Mouse (Mus musculus) right cerebral cortex, adult 18-20 months (tissue): ENCODE measurements at regions not wholly inside any gene's neighbourhood (a gene's known extent, or its start where the extent isn't known, plus 50 kb on each side); places are given as distances from the start of the nearest gene placed in this dataset.

Source experiments
- DNase-seq: peaks from one replicate; pipeline ENCODE4 v3.0.0; 2022; ENCODE audit warnings: mixed read lengths

- DNase-seq: no peak
Observed at GRCm38 (mm10) chr15:61127971-61128370, 205.2 kb upstream of the A1bg start.

GRCm38 (mm10) chr15:61127130-61127529 is 204.3 kb upstream of the A1bg start:
- no peak for DNase-seq

- no peak for DNase-seq
Observed at GRCm38 (mm10) chr15:61116912-61117311, 194.1 kb upstream of the A1bg start.

GRCm38 (mm10) chr15:61109429-61110128 is 186.8 kb upstream of the A1bg start:
- no peak for DNase-seq

GRCm38 (mm10) chr15:61108957-61109356 is 186.1 kb upstream of the A1bg start:
- no peak for DNase-seq

- peak; percentile 34 for DNase-seq
Observed at GRCm38 (mm10) chr15:61102421-61103412, 179.9 kb upstream of the A1bg start.

- DNase-seq: no peak
Observed at GRCm38 (mm10) chr15:61100807-61101206, 178.0 kb upstream of the A1bg start.

GRCm38 (mm10) chr15:61098968-61099367 is 176.2 kb upstream of the A1bg start:
- no peak for DNase-seq

GRCm38 (mm10) chr15:61098519-61098918 is 175.7 kb upstream of the A1bg start:
- DNase-seq: no peak

- DNase-seq: no peak
Observed at GRCm38 (mm10) chr15:61096021-61096781, 173.4 kb upstream of the A1bg start.

GRCm38 (mm10) chr15:61055017-61055609 is 132.3 kb upstream of the A1bg start:
- no peak for DNase-seq

GRCm38 (mm10) chr15:61051363-61051762 is 128.6 kb upstream of the A1bg start:
- DNase-seq: no peak

GRCm38 (mm10) chr15:61009509-61009908 is 86.7 kb upstream of the A1bg start:
- no peak for DNase-seq

- DNase-seq: no peak
Observed at GRCm38 (mm10) chr15:61007461-61008059, 84.7 kb upstream of the A1bg start.

- no peak for DNase-seq
Observed at GRCm38 (mm10) chr15:61006608-61007007, 83.8 kb upstream of the A1bg start.

GRCm38 (mm10) chr15:60993971-60994690 is 71.3 kb upstream of the A1bg start:
- no peak for DNase-seq

- DNase-seq: no peak
Observed at GRCm38 (mm10) chr15:60993394-60993793, 70.6 kb upstream of the A1bg start.

GRCm38 (mm10) chr15:60982576-60982975 is 59.8 kb upstream of the A1bg start:
- DNase-seq: no peak
